Mouse (Mus musculus): ENCODE measurements at regions not wholly inside any gene's neighbourhood (a gene's known extent, or its start where the extent isn't known, plus 50 kb on each side); places are given as distances from the start of the nearest gene placed in this dataset.

GRCm38 (mm10) chr10:37271967-37272366 lies 133.2 kb upstream of the Marcks start:
- no peak for DNase-seq (ENCODE audit: low spot score)
- no peaks in the 10 kb centered on the region for H3K36me3 ChIP-seq
- 97% methylated on average over 1 of the region's 1 CpGs for WGBS
- no peak overlapping the region for H3K4me3 ChIP-seq
- no peaks in the 10 kb centered on the region for H3K9me3 ChIP-seq (replicated peaks)
- no peaks in the 10 kb centered on the region for H3K27me3 ChIP-seq (ENCODE audit: low read depth, poor library complexity, severe bottlenecking)
- no peaks in the 10 kb centered on the region for H3K4me1 ChIP-seq
- H3K27ac ChIP-seq (replicated peaks): no peak overlapping the region

GRCm38 (mm10) chr10:37270236-37271000 lies 131.7 kb upstream of the Marcks start:
- WGBS: 91% methylated on average over 10 of the region's 10 CpGs

GRCm38 (mm10) chr10:37266909-37267308 lies 128.2 kb upstream of the Marcks start:
- no peak overlapping the region for H3K27ac ChIP-seq (replicated peaks)
- DNase-seq (ENCODE audit: low spot score): no peak
- H3K36me3 ChIP-seq: no peaks in the 10 kb centered on the region
- H3K4me1 ChIP-seq: no peaks in the 10 kb centered on the region
- WGBS: 58% methylated on average over 1 of the region's 1 CpGs
- H3K9me3 ChIP-seq (replicated peaks): no peaks in the 10 kb centered on the region
- no peak overlapping the region for H3K4me3 ChIP-seq
- H3K27me3 ChIP-seq (ENCODE audit: low read depth, poor library complexity, severe bottlenecking): no peaks in the 10 kb centered on the region

More at GRCm38 (mm10) chr10:37270236-37271000, 131.7 kb upstream of the Marcks start:
- no peaks in the 10 kb centered on the region for H3K9me3 ChIP-seq (replicated peaks)
- no peak overlapping the region for H3K4me3 ChIP-seq
- H3K4me1 ChIP-seq: no peaks in the 10 kb centered on the region
- H3K27ac ChIP-seq (replicated peaks): 0 out of 2 replicates have a peak overlapping the region, but pooled peaks have one; percentile 7
- no peak for DNase-seq (ENCODE audit: low spot score)
- H3K36me3 ChIP-seq: no peaks in the 10 kb centered on the region
- no peaks in the 10 kb centered on the region for H3K27me3 ChIP-seq (ENCODE audit: low read depth, poor library complexity, severe bottlenecking)

DNA sequence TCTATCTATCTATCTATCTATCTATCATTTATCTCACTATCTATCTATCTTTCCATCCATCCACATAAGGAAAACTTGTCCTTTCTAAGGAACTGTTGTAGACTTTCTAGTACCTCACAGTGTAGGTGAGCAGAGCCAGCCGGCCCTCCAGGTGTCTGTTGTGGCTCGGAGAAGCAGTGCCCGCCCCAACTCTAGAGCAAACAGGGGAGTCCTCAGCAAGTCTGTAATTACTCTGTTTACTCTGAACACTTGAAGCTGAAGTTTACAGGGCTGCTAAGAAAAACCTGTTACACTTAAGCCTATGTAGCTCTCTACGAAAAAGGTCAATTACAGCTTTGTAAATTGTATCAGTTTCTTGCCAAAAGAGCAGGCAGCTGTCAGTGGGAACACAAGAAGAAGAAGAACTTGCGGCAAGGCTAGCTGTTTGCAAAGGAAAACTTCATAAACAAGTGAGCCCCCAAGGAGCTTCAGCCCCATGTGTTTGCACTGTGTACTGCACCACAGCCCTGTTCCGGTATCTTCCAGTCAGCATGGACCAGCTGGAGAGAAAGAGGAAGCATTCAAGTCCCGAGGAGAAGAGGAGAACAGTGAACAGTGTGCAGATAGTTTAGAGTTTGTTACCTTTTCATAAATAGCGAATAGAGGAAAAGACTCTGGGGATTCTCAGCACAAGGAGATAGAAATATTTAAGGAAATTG lies 122.2 kb upstream of the Marcks start:
- WGBS: 88% methylated on average over 8 of the region's 8 CpGs
- no peak for DNase-seq (ENCODE audit: low spot score)
- H3K4me1 ChIP-seq: no peaks in the 10 kb centered on the region
- no peak overlapping the region for H3K4me3 ChIP-seq
- H3K9me3 ChIP-seq (replicated peaks): no peaks in the 10 kb centered on the region
- H3K27ac ChIP-seq (replicated peaks): no peak overlapping the region
- H3K36me3 ChIP-seq: no peaks in the 10 kb centered on the region
- H3K27me3 ChIP-seq (ENCODE audit: low read depth, poor library complexity, severe bottlenecking): no peaks in the 10 kb centered on the region

DNA sequence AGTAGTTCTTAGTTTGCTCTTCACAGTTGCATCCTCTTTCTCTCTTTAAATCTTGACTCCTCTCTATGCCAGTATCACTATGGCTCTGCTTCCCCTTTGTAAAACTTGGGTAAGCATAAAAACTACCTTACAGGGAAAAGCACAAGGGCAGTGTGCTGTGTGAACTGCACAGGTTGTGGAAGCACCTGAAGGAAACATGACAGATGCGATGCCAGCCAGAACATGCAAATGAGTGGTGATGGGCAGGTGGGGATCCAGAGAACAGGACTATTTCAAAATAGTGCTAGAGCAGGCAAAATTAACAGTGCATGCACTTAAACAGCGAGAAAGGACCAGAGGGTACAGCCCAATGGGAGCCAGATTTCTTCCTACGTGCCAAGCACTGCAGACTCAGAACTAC lies 120.5 kb upstream of the Marcks start:
- WGBS: 91% methylated on average over 3 of the region's 3 CpGs

DNA sequence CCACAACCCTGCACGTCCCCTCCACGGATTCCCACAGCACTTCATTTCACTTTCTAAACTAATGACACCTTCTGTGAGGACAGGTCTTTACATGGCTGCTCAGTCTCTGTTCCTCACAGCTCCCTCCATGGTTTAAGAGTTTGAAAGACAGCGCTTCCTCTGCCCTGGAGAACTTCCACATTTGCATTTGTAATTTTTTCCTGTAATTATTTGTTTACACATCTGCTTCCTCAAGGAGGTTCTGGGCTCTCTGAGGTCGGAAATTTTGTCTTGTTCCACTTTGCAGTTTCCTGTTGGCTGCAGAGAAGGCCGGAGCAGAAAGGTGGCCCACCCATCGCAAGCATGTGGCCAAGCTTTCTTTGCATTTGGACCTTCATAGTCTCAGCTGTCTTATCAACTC lies 118.8 kb upstream of the Marcks start:
- no peak overlapping the region for H3K27ac ChIP-seq (replicated peaks)
- no peaks in the 10 kb centered on the region for H3K27me3 ChIP-seq (ENCODE audit: low read depth, poor library complexity, severe bottlenecking)
- WGBS: 86% methylated on average over 6 of the region's 6 CpGs
- H3K4me3 ChIP-seq: no peak overlapping the region
- no peaks in the 10 kb centered on the region for H3K4me1 ChIP-seq
- H3K9me3 ChIP-seq (replicated peaks): no peaks in the 10 kb centered on the region
- no peaks in the 10 kb centered on the region for H3K36me3 ChIP-seq
- DNase-seq (ENCODE audit: low spot score): no peak

More for the DNA sequence above, 120.5 kb upstream of the Marcks start:
- Histone ChIP-seq H3K27me3 (ENCODE audit: low read depth, poor library complexity, severe bottlenecking) (no peaks in the 10 kb centered on the region), H3K27ac (replicated peaks) (no peak overlapping the region), H3K9me3 (replicated peaks) (no peaks in the 10 kb centered on the region), H3K36me3 (no peaks in the 10 kb centered on the region), H3K4me1 (no peaks in the 10 kb centered on the region), H3K4me3 (no peak overlapping the region)
- no peak for DNase-seq (ENCODE audit: low spot score)

- peak overlapping the region; percentile 79 for H3K27ac ChIP-seq (replicated peaks)
- H3K36me3 ChIP-seq: no peaks in the 10 kb centered on the region
- H3K4me3 ChIP-seq: no peak overlapping the region
- no peaks in the 10 kb centered on the region for H3K9me3 ChIP-seq (replicated peaks)
- WGBS: 71% methylated on average over 6 of the region's 6 CpGs
- no peaks in the 10 kb centered on the region for H3K27me3 ChIP-seq (ENCODE audit: low read depth, poor library complexity, severe bottlenecking)
- peak; percentile 18 for DNase-seq (ENCODE audit: low spot score)
- H3K4me1 ChIP-seq: peaks cover 17% of the 10 kb centered on the region
Observed at GRCm38 (mm10) chr10:37250934-37251521, 112.3 kb upstream of the Marcks start.

DNA sequence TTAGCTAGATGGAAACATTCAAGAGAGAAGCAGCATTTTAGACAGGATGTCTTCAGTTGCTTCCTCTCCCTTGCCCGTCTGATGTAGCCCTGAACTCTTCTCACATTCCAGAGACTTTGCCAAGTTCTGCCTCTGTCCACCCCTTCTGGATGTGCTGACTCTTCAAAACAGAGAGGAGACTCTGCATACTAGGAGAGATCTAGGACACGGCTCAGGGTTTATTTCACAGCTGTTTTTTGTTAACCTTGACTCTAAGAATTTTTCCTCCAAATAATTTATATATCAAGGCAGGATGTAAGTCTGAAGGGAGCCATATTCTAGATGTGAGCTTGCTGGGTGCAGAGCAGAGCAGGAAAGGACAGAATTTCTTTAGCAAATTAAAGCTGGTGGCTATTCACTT lies 111.4 kb upstream of the Marcks start:
- Histone ChIP-seq H3K9me3 (replicated peaks) (no peaks in the 10 kb centered on the region), H3K36me3 (no peaks in the 10 kb centered on the region), H3K27ac (replicated peaks) (peak overlapping the region; percentile 61), H3K4me1 (peaks cover 17% of the 10 kb centered on the region), H3K4me3 (no peak overlapping the region), H3K27me3 (ENCODE audit: low read depth, poor library complexity, severe bottlenecking) (no peaks in the 10 kb centered on the region)
- DNase-seq (ENCODE audit: low spot score): no peak
- 60% methylated on average over 2 of the region's 2 CpGs for WGBS

DNA sequence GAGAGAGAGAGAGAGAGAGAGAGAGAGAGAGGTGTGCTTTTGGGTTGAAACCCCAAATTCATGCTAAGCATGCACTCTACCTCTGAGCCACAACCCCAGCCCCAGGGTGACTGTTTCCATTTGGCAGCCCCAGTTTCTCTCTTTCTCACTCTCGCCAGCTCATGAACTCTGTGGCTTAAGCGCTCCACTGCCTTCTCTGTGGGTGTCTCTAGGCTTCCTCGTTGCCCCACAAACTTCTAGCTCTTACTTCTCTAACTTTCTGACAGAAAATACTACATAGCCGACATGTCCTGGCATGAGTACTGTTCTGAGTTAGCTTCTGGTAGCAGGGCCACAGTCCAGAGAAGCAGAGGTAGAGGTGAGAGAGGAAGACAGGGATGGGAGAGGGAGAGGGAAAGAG lies 110.8 kb upstream of the Marcks start:
- 80% methylated on average over 4 of the region's 4 CpGs for WGBS
- peaks cover 17% of the 10 kb centered on the region for H3K4me1 ChIP-seq
- DNase-seq (ENCODE audit: low spot score): no peak
- H3K27me3 ChIP-seq (ENCODE audit: low read depth, poor library complexity, severe bottlenecking): no peaks in the 10 kb centered on the region
- no peaks in the 10 kb centered on the region for H3K36me3 ChIP-seq
- peak overlapping the region; percentile 61 for H3K27ac ChIP-seq (replicated peaks)
- no peak overlapping the region for H3K4me3 ChIP-seq
- no peaks in the 10 kb centered on the region for H3K9me3 ChIP-seq (replicated peaks)

DNA sequence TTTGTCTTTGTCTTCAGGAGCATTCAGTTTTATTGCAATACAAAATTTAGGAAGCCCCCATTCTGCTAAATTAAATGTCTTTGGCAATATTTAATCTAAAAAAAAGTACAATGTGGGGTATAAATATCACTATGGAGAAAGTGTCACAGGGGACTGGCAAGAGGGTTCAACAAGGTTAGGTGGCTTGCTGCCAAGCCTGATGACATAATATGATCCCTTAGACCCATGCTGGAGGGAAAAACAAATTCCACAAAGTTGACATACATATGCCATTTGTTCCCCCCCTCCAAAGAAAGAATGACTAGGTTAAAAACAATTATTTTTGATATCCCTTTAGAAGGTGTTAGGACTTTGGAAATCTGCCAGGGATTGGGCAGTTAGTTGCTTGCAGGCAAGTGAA lies 108.4 kb upstream of the Marcks start:
- Histone ChIP-seq H3K4me3 (no peak overlapping the region), H3K4me1 (peaks cover 17% of the 10 kb centered on the region), H3K27ac (replicated peaks) (no peak overlapping the region), H3K9me3 (replicated peaks) (no peaks in the 10 kb centered on the region), H3K27me3 (ENCODE audit: low read depth, poor library complexity, severe bottlenecking) (no peaks in the 10 kb centered on the region), H3K36me3 (no peaks in the 10 kb centered on the region)
- no peak for DNase-seq (ENCODE audit: low spot score)

DNA sequence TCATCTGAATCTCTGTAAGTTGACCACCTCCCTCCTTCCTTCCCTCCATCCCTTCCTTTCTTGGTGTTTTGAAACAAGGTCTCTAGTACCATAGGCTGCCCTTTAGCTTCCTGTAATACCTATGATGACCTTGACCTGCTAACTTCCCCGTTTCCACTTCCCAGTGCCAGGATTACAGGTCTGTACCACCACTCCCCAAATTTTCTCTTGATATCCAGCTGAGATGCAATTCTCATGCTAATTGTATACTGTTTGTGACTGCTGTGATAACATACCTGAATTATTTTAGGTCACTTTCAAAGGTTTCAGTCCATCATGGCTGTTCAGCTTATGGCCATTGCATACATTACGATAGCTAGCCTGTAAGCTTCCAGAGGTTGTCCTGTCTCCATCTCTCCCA lies 104.4 kb upstream of the Marcks start:
- H3K4me3 ChIP-seq: no peak overlapping the region
- 86% methylated on average over 2 of the region's 2 CpGs for WGBS
- H3K27ac ChIP-seq (replicated peaks): no peak overlapping the region
- H3K27me3 ChIP-seq (ENCODE audit: low read depth, poor library complexity, severe bottlenecking): no peaks in the 10 kb centered on the region
- DNase-seq (ENCODE audit: low spot score): no peak
- H3K36me3 ChIP-seq: no peaks in the 10 kb centered on the region
- no peaks in the 10 kb centered on the region; the same call in 1 of the 2 replicates for H3K4me1 ChIP-seq
- no peaks in the 10 kb centered on the region for H3K9me3 ChIP-seq (replicated peaks)

DNA sequence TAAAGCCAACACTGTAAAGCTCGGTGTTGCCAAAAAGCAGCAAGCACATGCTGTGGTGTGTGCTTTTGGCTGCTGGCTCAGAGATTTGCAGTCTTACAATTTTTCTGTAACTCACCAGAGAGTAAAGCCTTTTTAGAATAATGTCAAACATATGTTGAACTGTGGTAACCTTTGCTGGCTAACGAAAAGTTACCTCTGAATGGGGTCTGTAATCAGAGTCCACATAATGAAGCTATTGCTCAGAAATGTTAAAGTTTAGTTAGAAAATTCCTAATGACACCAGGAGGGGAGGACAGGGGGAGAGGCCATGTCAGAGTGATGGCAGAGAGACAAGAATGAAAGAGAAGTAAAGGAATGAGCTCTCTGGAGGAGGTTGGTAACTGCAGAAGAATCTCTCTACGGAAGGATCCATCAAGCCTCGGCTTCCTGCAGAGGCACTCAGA lies 103.1 kb upstream of the Marcks start:
- Histone ChIP-seq H3K9me3 (replicated peaks) (no peaks in the 10 kb centered on the region), H3K36me3 (no peaks in the 10 kb centered on the region), H3K27me3 (ENCODE audit: low read depth, poor library complexity, severe bottlenecking) (no peaks in the 10 kb centered on the region), H3K4me3 (no peak overlapping the region), H3K4me1 (no peaks in the 10 kb centered on the region; the same call in 1 of the 2 replicates), H3K27ac (replicated peaks) (no peak overlapping the region; the same call in 1 of the 2 replicates)
- 71% methylated on average over 4 of the region's 4 CpGs for WGBS
- DNase-seq (ENCODE audit: low spot score): no peak

DNA sequence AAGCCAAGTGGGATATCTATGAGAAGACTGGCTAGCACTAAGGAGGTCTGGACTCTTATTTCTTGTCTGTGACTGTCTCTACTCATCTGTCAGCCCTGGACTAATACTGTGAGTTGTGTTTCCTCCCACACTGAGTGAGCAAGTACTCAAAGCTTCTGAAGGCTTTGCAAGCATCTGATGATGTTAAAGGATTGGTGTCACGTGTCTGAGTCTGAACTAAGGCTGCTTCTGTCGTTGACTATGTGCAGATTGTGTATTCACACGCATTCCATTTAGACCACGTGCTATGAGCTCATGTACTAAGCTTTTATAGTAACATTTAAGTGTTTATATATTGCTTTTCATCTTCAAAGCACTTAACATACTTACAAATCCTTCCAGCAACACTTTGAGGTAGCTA lies 101.9 kb upstream of the Marcks start:
- Histone ChIP-seq H3K4me3 (no peak overlapping the region), H3K4me1 (no peaks in the 10 kb centered on the region; the same call in 1 of the 2 replicates), H3K27me3 (ENCODE audit: low read depth, poor library complexity, severe bottlenecking) (no peaks in the 10 kb centered on the region), H3K9me3 (replicated peaks) (no peaks in the 10 kb centered on the region), H3K27ac (replicated peaks) (no peak overlapping the region), H3K36me3 (no peaks in the 10 kb centered on the region)
- WGBS: 85% methylated on average over 4 of the region's 4 CpGs
- DNase-seq (ENCODE audit: low spot score): no peak
